Mouse (Mus musculus) embryo, embryonic 9.5 days (tissue): ENCODE data around the gene Frs2.
A peak's percentile ranks its signal among the peaks of the same experiment; 100 is the strongest.
"Not testable (repeated sequence)": the region's sequence is repeated elsewhere in the genome, so short reads cannot be mapped to it uniquely, and the experiment has no call there.

Experiments
- DNase-seq: peaks from one replicate; pipeline ENCODE4 v3.0.0-alpha.2; 2017; ENCODE audit errors: extremely low spot score

The Frs2 gene

DNA sequence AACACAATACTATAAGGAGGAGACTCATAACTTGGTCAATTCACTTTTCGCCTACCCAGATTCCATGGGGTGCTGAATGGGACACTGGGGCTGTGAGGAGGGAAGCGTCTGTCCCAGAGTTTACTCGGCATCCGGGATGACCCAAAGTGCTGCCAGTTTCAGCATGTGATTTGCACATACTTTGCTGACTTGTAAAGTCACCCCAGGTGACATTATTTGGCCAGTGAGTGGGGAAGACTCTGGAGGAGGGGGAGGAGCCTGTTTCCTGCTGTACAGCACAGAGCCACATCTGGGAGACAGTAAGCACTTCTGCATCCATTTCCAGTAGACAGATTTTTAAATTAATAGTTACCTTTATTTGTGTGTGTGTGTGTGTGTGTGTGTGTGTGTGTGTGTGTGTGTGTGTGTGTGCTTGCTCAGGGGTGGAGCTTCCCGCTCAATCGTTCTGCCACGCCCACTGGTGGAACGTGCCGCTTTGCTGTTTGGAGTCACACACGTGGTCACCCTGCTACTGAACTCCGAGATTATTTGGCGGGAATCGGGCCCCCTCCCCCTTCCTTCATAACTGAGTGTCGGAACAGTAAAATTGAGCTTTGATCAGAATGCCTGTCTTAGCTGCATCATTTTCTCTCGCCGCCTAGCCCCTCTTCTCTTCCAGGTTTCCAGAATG is 104.7 kb downstream of the Frs2 start:
- not testable (repeated sequence) for DNase-seq

GRCm38 (mm10) chr10:117042295-117042694 is 106.0 kb downstream of the Frs2 start:
- no peak for DNase-seq

DNA sequence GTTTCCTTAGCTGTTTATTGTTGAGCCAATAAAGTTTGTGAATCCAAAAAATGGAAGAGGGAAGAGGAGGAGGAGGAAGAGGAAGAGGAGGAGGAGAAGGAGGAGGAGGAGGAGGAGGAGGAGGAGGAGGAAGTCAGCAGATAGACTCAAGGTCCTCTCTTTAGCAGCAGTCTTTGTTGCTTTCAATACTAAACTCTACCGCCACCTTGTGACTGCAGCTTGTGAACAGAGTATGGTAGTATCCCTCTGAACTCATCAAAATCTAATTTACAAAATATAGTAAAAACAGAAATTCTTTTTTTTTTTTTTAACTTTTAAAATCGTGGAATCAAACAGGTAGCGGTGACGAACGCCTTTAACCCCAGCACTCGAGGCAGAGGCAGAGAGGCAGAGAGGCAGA is 108.0 kb downstream of the Frs2 start:
- DNase-seq = no peak

DNA sequence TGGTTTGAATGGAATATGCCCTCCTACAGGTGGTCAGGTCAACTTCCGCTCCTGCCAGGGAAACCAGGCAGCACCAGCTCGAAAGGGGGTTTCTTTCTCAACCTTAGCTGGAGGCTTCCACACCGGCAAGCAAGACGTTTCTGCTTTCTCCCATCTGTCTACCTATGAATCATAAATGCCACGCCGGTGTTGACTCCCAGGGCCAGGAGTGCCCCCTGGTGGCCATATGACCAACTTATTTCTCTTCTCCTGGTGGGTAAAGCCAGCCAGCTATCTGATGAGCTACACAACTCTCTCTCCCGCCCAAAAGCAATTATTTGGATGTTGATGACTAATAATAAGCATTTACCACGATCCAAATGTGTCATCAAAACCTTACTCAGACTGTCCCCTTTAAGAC is 114.5 kb downstream of the Frs2 start:
- DNase-seq = peak; percentile 76

DNA sequence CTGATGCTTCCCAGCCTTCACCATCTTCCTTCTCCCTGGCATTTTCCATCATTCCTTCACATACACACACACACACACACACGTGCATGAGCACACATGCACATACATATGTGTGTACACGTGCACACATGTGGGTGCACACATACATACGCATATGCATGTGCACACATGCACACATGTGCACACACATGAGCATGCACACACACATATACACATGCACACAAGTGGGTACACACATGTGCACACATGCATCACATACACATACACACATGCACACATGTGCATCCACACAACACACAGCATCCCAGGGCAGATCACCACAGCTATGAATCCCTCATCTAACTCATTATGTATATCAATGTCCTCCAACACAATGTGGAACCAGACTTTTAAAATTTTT is 117.2 kb downstream of the Frs2 start:
- no peak for DNase-seq

DNA sequence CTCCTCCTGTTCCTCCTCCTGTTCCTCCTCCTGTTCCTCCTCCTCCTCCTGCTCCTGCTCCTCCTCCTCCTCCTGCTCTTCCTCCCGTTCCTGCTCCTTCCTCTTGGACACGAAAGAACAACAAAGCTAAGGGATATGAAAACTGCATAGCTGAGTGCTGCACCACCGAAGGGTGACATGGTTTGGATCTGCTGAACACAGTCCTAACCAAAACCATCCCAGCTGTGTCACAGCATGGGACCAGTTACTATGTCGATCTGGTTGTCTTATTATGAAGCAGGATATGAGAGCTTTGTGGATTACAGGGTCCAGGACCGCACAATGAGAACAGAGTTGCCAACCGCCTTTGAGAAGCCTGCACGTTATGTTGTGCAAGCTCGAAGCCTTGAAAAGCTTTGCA is 122.2 kb downstream of the Frs2 start:
- no peak for DNase-seq

- not testable (repeated sequence) for DNase-seq
These were observed 122.6 kb downstream of the Frs2 start for GRCm38 (mm10) chr10:117025776-117026175.

DNA sequence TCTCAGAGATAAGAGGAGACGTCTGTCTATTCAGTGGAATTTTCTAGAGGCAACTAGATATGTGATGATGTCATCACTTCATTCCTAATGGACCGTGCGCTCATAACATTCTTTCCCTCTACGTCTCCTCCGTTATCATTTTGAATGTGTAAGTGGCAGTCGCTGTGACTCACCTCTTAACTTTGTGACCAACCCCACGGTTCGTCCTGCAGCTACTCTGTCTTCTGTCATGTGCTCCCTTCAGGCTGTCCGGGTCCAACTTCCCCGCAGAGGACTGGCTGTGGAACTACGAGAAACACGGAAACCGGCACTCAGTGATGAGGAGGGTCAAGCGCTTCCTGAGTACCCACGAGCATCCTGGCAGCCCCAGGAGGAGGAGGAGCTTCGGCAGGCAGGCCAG is 124.6 kb downstream of the Frs2 start:
- no peak for DNase-seq

DNA sequence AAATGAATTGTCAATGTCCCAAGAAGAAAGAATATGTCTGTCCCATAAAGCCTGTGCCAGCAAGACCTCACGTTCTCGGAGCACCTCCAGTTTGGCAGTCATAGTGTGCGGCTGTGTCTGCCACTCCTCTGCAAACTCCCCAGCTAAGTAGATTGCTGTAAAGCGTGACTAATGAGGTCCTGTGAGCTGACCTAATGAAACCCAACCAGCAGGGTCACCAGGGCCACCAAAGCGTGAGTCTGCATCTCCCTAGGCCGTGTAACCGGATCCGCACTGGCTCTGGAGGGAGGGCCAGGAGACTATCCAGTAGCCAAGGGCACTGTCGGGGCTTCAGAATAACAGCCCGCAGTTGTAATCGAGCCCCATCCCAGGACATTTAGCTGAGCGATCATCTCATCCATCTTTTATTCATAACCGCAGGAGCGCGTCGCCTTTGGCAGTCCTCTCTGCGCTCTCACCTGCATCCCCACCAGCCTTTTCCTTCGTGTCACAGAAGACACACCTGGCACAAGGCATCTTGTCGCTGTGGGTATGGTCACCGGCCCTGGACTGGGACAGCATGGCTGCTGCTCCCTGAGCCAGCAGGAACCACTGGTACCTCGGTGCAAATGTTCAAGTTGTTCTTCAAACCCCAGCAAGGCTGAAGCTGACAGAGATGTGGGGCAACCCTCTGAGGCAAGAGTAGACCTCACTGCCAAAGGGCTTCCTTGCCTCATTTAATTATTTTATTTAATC is 127.1 kb downstream of the Frs2 start:
- DNase-seq = peak; percentile 80
